Mouse (Mus musculus) layer of hippocampus, adult 18-20 months (tissue): ENCODE measurements around the gene Wdr25. TPM values are rescaled to one million over a fixed set of nuclear protein-coding genes. Genes with fewer than 3 reads are reported as not detected.

Experiments used
- DNase-seq, 2 experiments: peaks; one replicate each; pipeline ENCODE4 v3.0.0; 2022; ENCODE audit warnings: low spot score in 2 of 2
- total RNA-seq, 2 experiments: library from RNA; stranded (reverse); gene quantifications; 2 replicates each; pipeline ENCODE4 v1.2.3; 2021

Gene Wdr25
- total RNA-seq, 2 experiments from 2014 or later = 11.6 to 14.3 TPM

DNA sequence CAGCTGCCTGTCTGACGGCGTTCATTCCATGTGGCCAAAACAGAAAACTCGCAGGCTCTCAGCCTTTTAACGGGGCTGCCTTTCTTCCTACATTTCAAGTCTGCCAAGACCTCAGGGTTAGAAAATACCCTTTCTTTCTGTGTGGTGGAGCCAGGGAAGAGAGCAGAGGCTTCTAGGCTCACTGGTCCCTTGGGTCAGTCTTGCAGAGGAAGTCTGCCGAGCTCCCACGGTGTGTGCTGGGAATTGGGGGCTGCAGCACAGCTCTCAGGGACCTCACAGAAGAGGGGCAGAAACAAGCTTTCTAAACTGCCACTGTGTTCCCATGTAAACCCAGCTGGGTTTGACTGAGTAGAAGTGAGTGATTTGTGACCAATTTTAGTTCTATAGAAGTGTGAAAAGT, 40.8 kb downstream of the Wdr25 start:
- DNase-seq = no peak

DNA sequence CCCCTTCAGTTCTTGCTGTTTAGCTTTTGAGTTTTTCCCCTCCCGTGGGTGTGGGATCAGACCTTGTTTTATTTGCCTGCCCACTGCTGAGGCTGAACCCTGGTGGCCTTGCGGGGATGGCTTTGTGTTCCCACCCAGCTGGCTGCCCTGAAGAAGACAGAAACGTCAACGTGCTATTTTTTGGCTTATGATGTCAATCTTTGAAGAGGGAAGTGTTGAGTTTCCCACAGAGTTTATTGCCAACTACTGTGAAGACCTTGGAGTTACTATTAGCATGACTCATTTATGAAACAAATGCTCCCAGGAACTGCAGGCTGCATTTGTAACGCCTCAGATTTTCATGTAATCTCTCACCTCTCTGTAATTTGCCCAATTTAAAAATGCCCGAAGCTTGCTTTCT, 43.4 kb downstream of the Wdr25 start:
- no peak for DNase-seq

DNA sequence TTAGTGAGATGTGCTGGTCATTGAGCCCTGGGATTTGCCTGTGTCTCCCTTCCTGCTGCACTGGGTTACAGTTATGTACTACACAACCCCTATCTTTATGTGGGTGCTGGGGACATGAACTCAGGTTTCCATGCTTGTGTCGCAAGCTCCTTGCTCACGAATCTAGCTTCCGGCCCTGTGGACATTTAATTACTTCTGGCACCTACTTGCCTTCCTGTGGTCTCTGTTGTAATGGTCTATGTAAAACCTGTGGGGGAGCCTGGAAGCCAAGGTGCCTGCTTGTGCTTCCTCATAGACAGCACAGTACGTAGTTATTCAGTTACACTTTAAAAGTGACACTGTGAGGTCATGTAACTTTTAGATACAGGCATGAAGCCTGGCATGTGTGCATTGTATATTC, 44.1 kb downstream of the Wdr25 start:
- no peak for DNase-seq

DNA sequence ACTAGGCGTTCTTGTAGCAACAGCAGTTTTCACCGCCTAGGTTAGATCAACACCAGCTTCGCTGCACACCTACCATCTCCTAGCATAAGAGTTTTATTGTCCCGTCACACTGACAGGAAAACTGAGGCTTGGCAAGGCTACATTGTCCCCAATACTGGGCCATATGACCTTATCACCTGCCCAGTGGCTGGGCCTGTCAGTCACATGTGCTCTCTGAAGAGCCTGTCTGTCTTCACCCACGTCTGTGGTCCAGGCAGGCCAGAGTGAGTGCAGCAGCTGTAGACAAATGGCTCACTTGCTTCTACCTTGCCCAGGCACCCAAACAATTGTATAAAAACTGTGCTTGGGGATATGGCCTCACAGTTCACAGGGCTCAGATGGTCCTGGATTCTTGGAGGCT, 45.4 kb downstream of the Wdr25 start:
- no peak for DNase-seq

DNA sequence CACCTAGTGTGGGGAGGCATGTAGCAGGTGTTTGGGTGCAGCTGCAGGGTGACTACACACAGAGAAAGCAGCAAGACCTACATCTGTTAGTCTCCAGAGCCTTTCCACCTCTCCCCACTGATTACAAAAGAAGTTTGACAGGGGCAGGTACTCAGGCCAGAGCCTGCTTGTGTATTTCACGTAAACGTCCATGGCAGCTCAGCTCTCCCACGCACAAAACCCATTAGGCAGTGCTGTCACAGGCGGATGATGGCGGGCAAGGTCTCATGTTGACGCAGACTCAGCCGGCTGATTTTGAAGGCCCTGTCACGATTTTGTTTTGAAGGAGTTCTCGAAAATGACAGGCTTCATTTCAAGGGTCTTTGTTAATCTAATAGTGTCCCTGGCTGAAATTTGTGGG, 45.9 kb downstream of the Wdr25 start:
- DNase-seq = no peak

DNA sequence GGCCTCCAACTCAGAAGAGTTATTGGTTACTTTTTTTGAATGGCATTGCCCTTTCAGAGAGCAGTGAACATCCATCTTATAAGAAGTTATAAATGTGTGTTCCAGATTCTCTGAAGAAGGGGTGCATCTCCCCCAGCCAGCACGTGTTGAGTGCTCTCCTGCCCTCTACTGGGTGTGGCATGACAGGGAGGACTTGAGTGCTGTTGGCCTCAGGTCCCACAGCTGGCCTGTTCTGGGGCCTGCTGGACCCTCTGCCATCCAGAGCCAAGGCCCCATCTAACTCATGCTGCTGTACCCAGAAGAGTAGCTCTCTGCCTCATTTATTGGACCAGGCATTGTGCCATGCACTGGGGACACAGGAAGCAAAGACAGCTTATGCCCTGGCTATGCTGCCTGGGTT, 46.8 kb downstream of the Wdr25 start:
- no peak for DNase-seq

DNA sequence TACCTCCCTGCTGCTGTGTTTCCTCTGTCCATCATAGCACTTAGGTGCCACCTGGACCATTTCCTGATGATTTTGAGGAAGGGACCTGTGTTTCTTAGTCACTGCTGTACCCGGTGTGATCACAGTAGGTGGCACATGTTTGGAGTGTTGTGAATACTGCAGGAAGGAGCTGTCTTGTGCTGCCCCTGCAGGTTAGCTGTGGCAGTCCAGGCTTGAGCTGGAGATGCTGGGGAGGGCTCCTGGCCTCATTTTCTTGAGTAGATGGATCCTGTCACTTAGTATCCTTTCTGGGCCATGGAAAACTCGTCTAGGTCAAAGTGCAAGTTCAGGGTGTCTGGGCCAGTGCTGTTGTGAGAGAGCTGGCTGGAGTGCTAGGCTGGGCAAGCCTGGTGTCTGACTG, 47.9 kb downstream of the Wdr25 start:
- DNase-seq = no peak

DNA sequence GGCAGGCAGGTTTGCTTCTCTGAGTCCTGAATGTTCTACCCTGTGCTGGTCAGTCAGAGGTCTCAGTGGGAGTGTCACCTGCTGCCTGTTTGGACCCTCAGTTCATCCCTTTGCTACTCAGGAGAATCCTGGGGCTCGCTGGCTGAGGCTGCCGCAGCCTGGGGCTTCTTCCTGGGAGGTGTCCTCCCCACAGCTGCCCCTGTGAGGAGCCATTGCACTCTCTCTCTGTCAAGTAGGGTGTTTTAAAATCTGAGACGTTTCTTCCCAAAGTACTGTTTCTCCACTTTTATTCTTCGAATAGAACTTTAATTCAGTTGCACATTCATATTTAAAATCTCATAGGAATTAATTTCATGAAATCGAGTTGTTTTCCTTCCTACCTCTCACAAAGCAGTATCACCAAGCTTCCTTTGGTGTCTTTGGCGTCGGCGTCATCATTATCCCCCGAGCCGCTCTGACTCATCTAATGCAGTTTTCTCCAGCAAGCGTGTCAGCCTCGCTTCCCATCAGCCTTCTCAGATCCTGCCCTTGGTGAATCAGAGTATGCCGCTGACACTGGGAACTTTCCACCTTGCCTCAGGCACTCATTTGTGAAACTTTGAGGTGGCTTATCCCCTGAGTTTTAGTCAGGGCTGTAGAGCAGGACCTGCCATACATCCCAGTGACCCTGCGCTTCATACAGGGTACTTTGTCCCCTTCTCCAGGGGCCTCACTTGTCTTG, 48.9 kb downstream of the Wdr25 start:
- no peak for DNase-seq

DNA sequence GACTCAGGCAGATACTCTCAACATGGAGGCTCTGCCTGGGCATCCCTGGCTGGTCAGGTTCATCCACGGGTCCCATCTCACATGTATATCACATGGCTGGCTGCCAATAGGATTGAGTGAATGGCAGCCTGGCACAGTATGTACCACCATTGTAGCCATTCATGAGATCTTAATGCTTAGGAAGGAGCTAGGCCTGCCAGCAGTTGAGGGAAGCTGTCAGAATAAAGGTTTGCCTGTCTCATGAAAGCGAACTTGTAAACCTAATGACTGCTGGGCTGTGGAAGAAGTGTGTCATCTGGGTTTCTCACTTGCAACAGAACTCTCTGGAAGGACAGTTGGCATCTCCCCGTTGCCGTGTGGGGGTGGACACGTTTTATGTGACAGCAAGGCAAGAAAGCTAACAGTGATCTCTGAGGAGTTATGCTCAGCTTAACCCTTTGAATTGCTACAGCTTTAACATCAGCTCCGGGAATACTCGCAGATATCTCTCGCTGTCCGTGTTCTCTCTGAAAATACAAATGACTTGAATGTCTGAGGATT, 59.6 kb downstream of the Wdr25 start:
- DNase-seq = peak in 1 of 2 experiments; percentile 45

DNA sequence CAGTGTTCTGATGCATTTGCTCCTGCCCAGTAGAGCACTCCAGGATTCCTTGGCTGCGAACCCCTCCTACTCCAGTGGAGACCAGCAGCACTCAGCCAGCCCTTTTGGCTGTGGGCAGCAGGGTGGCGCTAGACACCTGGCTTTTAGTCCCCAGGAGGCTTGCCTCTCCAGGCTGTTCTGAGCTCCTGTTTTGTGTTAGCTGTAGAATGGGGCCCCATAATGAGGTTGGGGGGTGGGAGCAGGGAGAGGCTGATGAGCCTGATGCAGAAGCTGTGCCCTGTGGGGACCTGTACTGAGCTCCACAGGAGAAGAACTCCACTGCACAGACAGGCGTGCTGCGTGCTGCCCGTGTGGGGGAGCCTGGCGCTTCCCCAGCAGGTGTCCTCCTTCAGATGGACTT, 60.4 kb downstream of the Wdr25 start:
- DNase-seq = peak in 1 of 2 experiments; percentile 43

DNA sequence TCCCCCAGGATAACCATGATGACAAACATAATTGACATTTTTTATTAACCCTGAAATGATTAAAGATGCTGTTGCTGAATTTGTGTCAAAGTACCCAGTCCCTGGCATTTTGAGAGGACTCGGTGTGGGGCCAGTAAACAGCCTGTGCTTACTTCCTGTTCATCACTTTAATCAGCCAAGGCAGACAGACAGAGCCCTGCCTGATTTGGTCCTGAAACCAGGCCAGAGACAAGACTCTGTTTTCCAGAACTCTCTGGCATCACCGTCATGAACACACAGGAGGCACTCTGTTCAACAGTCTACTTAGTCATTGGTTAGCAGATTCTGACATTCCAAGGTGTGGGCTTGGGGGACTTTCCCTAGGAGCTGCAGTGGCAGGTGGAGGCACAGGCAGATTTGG, 61.0 kb downstream of the Wdr25 start:
- DNase-seq = peak in 1 of 2 experiments; percentile 16

DNA sequence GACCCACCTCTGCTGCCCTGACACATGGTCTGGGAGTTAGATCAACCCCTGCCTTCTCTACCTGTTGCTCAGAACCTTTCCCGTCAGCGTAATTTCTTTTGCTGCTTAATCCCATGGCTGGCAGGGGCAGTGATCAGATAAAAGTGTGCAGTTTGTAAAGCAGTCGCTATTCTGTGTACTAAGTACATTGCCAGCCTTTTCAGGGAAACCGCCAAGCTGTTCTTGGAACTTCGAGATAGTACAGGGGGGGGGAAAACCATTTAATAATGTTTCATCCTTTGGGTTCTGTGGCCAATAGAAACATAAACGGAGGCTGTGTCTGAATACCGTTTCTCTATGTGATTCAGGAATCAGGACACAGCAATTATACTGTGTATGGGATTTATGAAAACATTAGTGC, 65.1 kb downstream of the Wdr25 start:
- no peak for DNase-seq

DNA sequence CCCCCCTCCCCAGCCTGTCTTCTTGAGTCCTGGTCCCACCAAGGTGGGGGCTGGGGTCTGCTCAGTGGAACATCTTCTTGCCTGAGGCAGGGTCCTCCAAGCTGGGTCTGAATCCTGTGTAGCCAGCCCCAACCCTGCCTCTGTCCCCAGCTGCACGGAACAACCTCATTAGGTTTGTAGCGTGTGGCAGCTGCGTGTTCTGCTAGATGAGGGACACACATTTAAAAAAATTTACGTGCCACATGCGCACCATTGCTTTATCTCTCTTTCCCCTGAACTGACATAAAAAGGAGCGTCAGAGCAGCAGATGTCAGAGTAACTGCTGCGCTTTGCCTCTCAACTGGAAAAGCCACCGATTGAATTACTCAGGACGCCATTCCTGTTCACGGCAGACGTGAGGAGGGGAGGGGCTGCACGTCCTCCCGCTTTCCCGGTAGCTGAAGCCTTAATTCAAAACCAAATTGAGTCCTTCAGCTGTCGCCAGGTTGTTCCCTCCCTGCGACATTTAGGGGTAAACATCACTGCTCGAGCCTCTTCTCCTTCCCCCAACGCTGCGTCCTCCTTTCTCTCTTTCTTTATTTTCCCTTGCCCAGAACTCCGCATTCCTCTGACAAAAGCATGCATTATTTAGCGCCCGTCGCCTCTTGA, 65.7 kb downstream of the Wdr25 start:
- DNase-seq = peak in 1 of 2 experiments; percentile 14

DNA sequence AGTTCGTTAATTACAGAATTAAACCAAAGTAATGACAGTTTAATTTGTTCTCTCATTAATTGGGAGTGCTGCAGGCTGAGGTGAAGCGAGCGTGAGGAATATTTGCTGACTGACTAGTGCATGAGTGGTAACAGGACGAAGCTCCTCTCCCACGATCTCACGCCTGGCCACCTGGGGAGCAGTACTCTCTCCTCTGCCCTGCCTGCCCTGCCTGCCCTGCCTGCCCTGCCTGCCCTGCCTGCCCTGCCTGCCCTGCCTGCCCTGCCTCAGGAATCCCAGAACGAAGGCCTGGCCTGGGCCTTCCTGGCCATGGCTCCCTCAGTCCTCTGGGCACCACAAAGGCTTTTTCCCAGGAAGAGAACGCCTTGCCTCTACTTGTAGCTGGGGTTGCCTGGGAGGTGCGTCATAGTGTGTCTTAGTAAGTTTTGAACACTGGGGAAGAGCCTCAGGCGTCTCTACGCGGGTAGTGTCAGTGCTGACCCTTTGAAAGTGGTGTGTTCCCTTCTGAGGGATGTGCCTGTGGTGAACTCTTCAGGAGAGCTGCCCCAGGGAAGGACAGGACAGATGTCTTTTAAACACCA, 66.3 kb downstream of the Wdr25 start:
- no peak for DNase-seq

DNA sequence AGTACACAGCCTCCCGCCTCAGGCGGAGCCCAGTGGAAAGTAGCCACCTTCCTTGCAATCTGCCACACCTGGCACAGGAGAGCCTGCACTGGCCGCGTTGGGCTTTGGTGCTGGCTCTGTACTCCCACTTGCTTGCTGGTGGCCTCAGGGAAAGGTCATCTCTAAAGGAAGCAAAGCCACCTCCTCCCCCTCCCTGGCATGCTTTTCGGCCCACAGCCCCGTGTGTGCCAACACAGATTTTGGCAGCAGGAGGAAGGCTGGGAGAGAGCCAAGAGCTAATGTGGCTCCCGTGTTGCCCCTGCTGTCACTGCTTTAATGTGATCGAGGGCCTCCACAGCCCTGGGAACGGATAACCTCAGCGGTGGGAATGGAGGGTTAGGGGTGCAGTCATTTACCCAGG, 66.8 kb downstream of the Wdr25 start:
- peak in 1 of 2 experiments; percentile 75 for DNase-seq

DNA sequence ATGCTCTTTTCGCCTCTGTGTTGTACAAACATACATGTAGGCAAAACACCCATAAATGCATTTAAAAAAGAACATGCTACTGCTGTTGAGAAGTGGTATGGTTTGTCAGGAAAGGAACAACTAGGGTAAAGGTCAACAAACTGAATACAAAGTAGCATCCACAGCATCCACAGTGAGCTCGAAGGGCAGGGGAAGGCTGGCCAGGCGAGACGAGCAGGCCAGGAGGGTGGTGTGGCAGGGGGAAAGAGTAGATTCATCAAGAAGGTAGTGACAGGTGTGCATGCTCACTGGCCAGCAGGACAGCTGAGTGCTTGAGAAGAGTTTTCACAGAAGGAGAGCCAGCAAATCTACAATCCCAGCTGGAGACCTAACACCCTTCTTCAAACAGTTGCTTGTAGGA, 74.2 kb downstream of the Wdr25 start:
- no peak for DNase-seq

DNA sequence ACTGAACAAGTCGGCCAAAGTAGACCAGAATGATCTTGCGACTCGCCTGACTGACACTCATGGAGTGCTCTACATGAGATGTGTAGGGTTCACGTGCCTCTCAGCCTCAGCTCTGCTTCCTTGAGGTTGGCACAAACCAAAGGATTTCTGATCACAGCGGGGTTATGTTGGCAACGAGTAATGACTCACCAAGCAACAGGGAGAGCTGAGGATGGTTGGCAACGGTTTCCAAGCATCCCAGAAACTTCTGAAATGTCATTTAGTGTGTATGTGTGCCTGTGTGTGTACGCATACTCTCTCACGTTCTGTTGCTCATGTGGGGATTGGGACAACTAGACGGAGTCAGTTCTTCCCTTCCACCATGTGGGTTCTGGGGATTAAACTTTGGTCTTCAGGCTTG, 74.6 kb downstream of the Wdr25 start:
- peak; percentile 65 to 73 for DNase-seq

DNA sequence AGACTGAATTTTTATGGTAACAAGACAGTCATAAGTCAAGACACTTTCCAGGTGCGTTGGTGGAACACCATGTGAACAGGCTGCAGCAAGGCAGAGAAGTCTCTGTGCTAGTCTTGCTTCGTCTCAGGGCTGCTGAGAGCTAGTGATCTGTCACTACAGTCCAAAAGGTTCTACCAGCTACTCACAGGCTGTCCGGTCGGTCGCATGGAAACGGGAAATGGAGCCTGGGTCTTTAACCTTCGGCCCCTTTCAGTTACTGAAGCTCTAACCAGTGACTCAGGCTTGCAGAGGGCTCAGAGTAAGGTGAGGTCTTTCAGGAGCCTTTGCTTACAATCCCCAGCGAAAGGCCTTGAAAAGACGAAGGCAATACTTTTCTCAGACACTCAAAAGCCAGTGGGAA, 78.0 kb downstream of the Wdr25 start:
- DNase-seq = no peak

DNA sequence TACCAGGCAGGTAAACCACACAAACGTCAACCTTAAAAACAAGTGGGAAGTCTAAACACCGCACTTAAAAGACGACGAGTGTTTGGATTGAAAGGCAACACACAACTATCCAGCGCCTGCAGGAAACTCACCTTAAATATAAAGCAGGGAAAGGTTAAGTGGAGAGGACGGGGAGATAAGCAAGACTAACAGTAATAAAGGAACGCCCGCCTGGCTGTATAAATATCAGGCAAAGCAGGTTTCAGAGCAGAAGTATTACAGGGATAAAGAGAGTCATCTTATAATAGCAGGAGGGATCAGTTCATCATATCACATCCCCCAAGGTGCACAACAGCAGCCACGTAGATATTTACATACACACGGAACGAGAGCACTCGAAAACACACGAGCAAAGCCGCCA, 78.8 kb downstream of the Wdr25 start:
- no peak for DNase-seq

DNA sequence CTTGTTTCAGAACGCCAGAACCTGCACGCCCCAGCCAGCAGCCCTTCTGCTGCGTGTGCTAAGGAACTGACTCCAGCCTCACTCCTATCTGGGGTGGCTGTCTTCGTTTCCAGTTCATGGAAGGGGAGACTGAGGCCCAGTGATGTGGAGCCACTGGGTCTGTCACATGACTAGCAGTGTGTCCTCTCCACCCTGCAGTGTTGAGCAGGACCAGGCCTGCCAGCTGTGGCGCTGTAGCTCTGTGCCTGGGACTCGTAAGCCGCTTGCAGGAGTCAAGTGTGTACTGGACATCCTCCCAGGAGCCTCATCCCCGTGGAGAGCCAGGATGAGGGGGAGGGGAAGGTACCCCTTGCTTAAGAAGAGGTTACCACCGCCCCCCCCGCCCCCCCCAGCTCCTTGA, 86.5 kb downstream of the Wdr25 start:
- DNase-seq = no peak

DNA sequence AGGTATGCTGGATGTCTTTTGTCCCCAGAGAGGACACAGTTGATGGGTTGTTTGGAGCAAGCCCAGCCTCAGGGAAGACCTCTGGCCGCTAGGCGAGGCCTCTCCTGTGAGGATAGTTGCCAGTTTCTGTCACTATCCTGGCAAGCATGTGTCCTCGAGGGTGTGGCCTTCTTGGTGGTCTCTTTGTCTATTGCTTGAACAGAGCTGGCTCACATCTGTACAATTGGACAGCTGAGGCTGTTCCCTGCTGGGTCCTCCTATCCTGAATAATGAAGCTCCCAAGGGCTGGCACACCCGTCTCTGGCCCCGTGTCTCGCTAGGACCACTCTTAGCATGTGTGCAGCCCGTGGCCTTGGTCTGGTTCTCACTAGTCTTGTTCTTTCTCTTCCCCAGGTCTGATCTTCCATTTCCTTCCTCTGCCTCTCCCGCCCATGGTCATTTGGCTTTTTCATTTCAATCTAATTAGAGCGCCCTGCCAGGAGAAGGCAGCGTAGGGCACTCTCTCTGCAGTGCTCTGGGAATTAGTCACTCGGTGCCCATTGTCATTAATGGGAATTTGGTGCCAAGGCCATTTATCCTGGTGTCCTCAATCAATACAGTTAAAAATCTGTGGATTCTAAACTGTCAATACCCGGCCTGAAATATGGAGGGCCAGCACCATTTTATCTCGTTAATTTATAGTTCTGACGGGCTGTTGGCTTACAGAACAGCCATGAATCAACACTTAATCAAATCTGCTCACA, 88.7 kb downstream of the Wdr25 start:
- DNase-seq = no peak

DNA sequence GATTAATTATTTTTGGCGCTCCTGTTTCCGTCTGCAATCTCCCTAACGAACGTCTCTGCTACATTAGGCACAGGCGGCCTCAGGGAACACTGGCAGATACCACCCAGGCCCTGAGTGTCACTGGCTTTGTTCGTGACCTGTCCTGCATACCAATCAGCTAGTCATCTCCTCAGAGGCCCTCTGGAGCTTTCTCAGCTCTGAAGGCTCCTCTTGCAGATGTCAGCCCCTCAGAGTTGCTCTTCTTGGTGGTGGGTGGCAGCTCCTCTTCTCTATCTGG, 89.2 kb downstream of the Wdr25 start:
- no peak for DNase-seq
